Comparison of ENCODE assay signal across 13 mouse cellular contexts in the genomic region with DNA sequence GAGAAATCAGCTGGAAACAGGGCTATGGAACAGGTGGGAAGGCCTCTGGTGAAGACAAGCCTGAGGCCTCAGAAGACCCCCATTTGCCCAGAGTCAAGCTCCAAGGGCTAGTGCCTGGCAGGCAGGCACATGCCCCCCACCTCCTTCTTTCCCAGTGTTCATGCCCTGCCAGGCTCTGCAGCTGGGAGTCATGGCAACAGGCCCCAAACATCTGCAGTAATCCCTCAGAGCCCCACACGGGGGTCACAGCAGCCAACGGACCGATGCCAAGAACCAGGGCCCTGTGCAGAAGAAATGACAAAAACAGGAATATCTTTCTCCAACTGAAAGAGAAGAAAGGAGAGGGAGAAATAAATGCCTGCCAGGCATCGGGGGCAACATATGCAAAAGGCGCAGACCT. TPM values are rescaled to one million over a fixed set of nuclear protein-coding genes. Genes with fewer than 3 reads are reported as not detected.
DNase-seq lines count a peak whose midpoint lies in the region; ATAC-seq and TF ChIP-seq lines count a peak whose summit lies in the region.
"Had no signal": no experiment of that assay in that cellular context is flagged by ENCODE, and none has a peak within 500 bp of the region (broad histone marks: within the 10 kb centered on the region; RNA-seq: fewer than 3 reads in every experiment).

No protein-coding gene starts in this region.

- intact Hi-C loops in gastrocnemius, adult 2 months (cut with DNase I) = no loop called here

- H3K27ac ChIP-seq in gastrocnemius, adult 2 months = peak overlapping the region; percentile 38; the same call in 1 of the 2 replicates
- peak overlapping the region; percentile 18; the same call in 1 of the 2 replicates for H3K27ac ChIP-seq in neural tube, embryonic 13.5 days (replicated peaks)
- H3K27ac ChIP-seq in hindbrain, embryonic 15.5 days (replicated peaks) = peak overlapping the region; percentile 10; the same call in 1 of the 2 replicates
- peak overlapping the region; percentile 16 for H3K27ac ChIP-seq in olfactory bulb, adult 2 months (ENCODE audit: insufficient read depth, low read depth, low read length)
- H3K27ac ChIP-seq: macrophage had no signal

- no peak overlapping the region for H3K4me3 ChIP-seq in gastrocnemius, adult 2 months
- H3K4me3 ChIP-seq in neural tube, embryonic 13.5 days = no peak overlapping the region
- H3K4me3 ChIP-seq in hindbrain, embryonic 15.5 days = no peak overlapping the region
- H3K4me3 ChIP-seq in olfactory bulb, adult 2 months (ENCODE audit: insufficient read depth, low read depth, low read length) = no peak overlapping the region

- 0 out of 2 replicates have a peak overlapping the region, but pooled peaks have one; percentile 13 for H3K9ac ChIP-seq in neural tube, embryonic 13.5 days
- no peak overlapping the region for H3K9ac ChIP-seq in hindbrain, embryonic 15.5 days
- H3K9ac ChIP-seq: lung, embryonic 14.5 days had no signal

- peak; percentile 53 for DNase-seq in gastrocnemius, adult 2 months
- no peak for DNase-seq in gastrocnemius, postnatal 25 days
- DNase-seq in neural tube, embryonic 10.5 days (ENCODE audit: extremely low spot score, low spot score) = no peak
- DNase-seq in right cerebral cortex, postnatal 25 days = no peak
- no peak for DNase-seq in embryo, embryonic 9.5 days (ENCODE audit: extremely low spot score)
- DNase-seq: cerebellum, adult 11 months; heart, postnatal 36 days; lung, embryonic 14.5 days had no signal

- TF ChIP-seq CTCF in gastrocnemius, adult 2 months (IDR thresholded peaks at IDR 0.05) = no peak
- no peak for TF ChIP-seq CTCF in olfactory bulb, adult 2 months (IDR thresholded peaks at IDR 0.05; ENCODE audit: insufficient read depth, low read depth, low read length)

- no peaks in the 10 kb centered on the region for H3K27me3 ChIP-seq in neural tube, embryonic 13.5 days
- no peaks in the 10 kb centered on the region for H3K27me3 ChIP-seq in hindbrain, embryonic 15.5 days

- H3K9me3 ChIP-seq in neural tube, embryonic 13.5 days = no peaks in the 10 kb centered on the region
- H3K9me3 ChIP-seq in hindbrain, embryonic 15.5 days = no peaks in the 10 kb centered on the region

- ATAC-seq in neural tube, embryonic 13.5 days (ENCODE audit: low read depth) = no peak
- ATAC-seq in hindbrain, embryonic 15.5 days (ENCODE audit: low FRiP score, low read depth) = no peak

- H3K4me2 ChIP-seq in neural tube, embryonic 13.5 days = no peak overlapping the region
- no peak overlapping the region for H3K4me2 ChIP-seq in hindbrain, embryonic 15.5 days
- H3K4me2 ChIP-seq: heart, embryonic 11.5 days; lung, embryonic 14.5 days had no signal

- WGBS in neural tube, embryonic 13.5 days = 65% methylated on average over 5 of the region's 5 CpGs
- WGBS in hindbrain, embryonic 15.5 days = 54% methylated on average over 5 of the region's 5 CpGs
- 45% methylated on average over 5 of the region's 5 CpGs for WGBS in olfactory bulb, adult 2 months

- H3K4me1 ChIP-seq in neural tube, embryonic 13.5 days (replicated peaks) = peaks cover 42% of the 10 kb centered on the region
- H3K4me1 ChIP-seq in hindbrain, embryonic 15.5 days (replicated peaks) = peaks cover 48% of the 10 kb centered on the region
- peaks cover 60% of the 10 kb centered on the region for H3K4me1 ChIP-seq in olfactory bulb, adult 2 months (ENCODE audit: control insufficient read depth, insufficient read depth, low read length)

- no peaks in the 10 kb centered on the region for H3K36me3 ChIP-seq in neural tube, embryonic 13.5 days
- no peaks in the 10 kb centered on the region for H3K36me3 ChIP-seq in hindbrain, embryonic 15.5 days

- no peak for TF ChIP-seq POLR2A in olfactory bulb, adult 2 months (IDR thresholded peaks at IDR 0.05; ENCODE audit: insufficient read depth, low read depth, low read length)

RNA-seq across cellular contexts. Expression of a gene that starts 20.8 kb away (rescaled TPM):
- total RNA-seq in gastrocnemius, adult 2 months (2021) = 1 to 10 TPM; 6.5 to 6.6 TPM
- 1 to 10 TPM; 5.2 to 6.5 TPM for total RNA-seq in gastrocnemius, postnatal 25 days (2021)
- polyA plus RNA-seq in neural tube, embryonic 13.5 days (2015; fragmentation: Nextera tagmentation; extraction: Ambion mirVana) = 30.9 and 34.0 TPM in 2 replicates
- 35.1 and 38.7 TPM in 2 replicates for polyA plus RNA-seq in hindbrain, embryonic 15.5 days (2015; fragmentation: Nextera tagmentation; extraction: Ambion mirVana)
- not detected in 2 replicates for polyA plus RNA-seq in olfactory bulb, adult 2 months (2012; ENCODE audit: insufficient read depth, insufficient read length, low replicate concordance, missing spikeins)

RNA-seq across cellular contexts. Expression of a gene that starts 59.5 kb away (rescaled TPM):
- 1 to 10 TPM; 4.8 to 5.5 TPM for total RNA-seq in gastrocnemius, adult 2 months (2021)
- total RNA-seq in gastrocnemius, postnatal 25 days (2021) = 1 to 10 TPM; 3.7 to 4.6 TPM
- 53.0 and 58.6 TPM in 2 replicates for polyA plus RNA-seq in neural tube, embryonic 13.5 days (2015; fragmentation: Nextera tagmentation; extraction: Ambion mirVana)
- 63.3 and 68.4 TPM in 2 replicates for polyA plus RNA-seq in hindbrain, embryonic 15.5 days (2015; fragmentation: Nextera tagmentation; extraction: Ambion mirVana)
- polyA plus RNA-seq in olfactory bulb, adult 2 months (2012; ENCODE audit: insufficient read depth, insufficient read length, low replicate concordance, missing spikeins) = not detected in 2 replicates

RNA-seq across cellular contexts. Expression of a gene that starts 59.6 kb away (rescaled TPM):
- total RNA-seq in gastrocnemius, adult 2 months (2021) = 1 to 10 TPM; 2.3 to 3.5 TPM
- total RNA-seq in gastrocnemius, postnatal 25 days (2021) = 1 to 10 TPM; 1.8 to 2.9 TPM
- 11.0 and 13.3 TPM in 2 replicates for polyA plus RNA-seq in neural tube, embryonic 13.5 days (2015; fragmentation: Nextera tagmentation; extraction: Ambion mirVana)
- polyA plus RNA-seq in hindbrain, embryonic 15.5 days (2015; fragmentation: Nextera tagmentation; extraction: Ambion mirVana) = 10.4 and 11.3 TPM in 2 replicates
- not detected in 2 replicates for polyA plus RNA-seq in olfactory bulb, adult 2 months (2012; ENCODE audit: insufficient read depth, insufficient read length, low replicate concordance, missing spikeins)

Comparison
In these comparisons a context has a peak if more than half of its experiments do, and no peak if none do; other contexts are left out.
1. RNA of a gene that starts 20.8 kb away (polyA plus RNA-seq): 35.1 to 38.7 TPM in hindbrain, embryonic 15.5 days and 30.9 to 34.0 TPM in neural tube, embryonic 13.5 days; not detected in olfactory bulb, adult 2 months; every median in the first group is over 10 times any median in the second.
2. Peak in every context shown above with its lines, with median percentiles within 50 percentile points of each other: H3K27ac ChIP-seq.